ENCODE assay signal across 9 mouse cellular contexts in genomic region chr2:74658024-74658666, GRCm38 (mm10). TPM values are rescaled to one million over a fixed set of nuclear protein-coding genes. Genes with fewer than 3 reads are reported as not detected.
A peak's percentile ranks its signal among the peaks of the same experiment; 100 is the strongest.
DNase-seq lines count a peak whose midpoint lies in the region; ATAC-seq and TF ChIP-seq lines count a peak whose summit lies in the region.
"Had no signal": no experiment of that assay in that cellular context is flagged by ENCODE, and none has a peak within 500 bp of the region (broad histone marks: within the 10 kb centered on the region; RNA-seq: fewer than 3 reads in every experiment).

No protein-coding gene starts in this region.

- H3K36me3 ChIP-seq in lung, embryonic 14.5 days (ENCODE audit: insufficient read depth): no peaks in the 10 kb centered on the region
- no peaks in the 10 kb centered on the region for H3K36me3 ChIP-seq in intestine, embryonic 16.5 days (ENCODE audit: control insufficient read depth, insufficient read depth, low read length)
- no peaks in the 10 kb centered on the region for H3K36me3 ChIP-seq in neural tube, embryonic 12.5 days

- H3K4me3 ChIP-seq in lung, embryonic 14.5 days (ENCODE audit: low read depth, low read length): peak overlapping the region; percentile 5; the same call in 1 of the 2 replicates
- peak overlapping the region; percentile 13; the same call in 1 of the 2 replicates for H3K4me3 ChIP-seq in intestine, embryonic 16.5 days (ENCODE audit: low read length)
- H3K4me3 ChIP-seq in neural tube, embryonic 12.5 days: peak overlapping the region; percentile 20

- 2% methylated on average over 15 of the region's 15 CpGs for WGBS in lung, embryonic 14.5 days
- 2% methylated on average over 15 of the region's 15 CpGs for WGBS in intestine, embryonic 16.5 days
- under 1% methylated on average over 15 of the region's 15 CpGs for WGBS in neural tube, embryonic 12.5 days

- H3K9me3 ChIP-seq in lung, embryonic 14.5 days (ENCODE audit: low read depth, low read length): no peaks in the 10 kb centered on the region
- no peaks in the 10 kb centered on the region for H3K9me3 ChIP-seq in intestine, embryonic 16.5 days (ENCODE audit: control insufficient read depth, low read length)
- H3K9me3 ChIP-seq in neural tube, embryonic 12.5 days: no peaks in the 10 kb centered on the region

- ATAC-seq in lung, embryonic 14.5 days (ENCODE audit: insufficient read depth): no peak
- ATAC-seq in intestine, embryonic 16.5 days: no peak
- no peak for ATAC-seq in neural tube, embryonic 12.5 days (ENCODE audit: low FRiP score, low read depth)
- ATAC-seq in monocyte, adult 5-6 weeks (replicated peaks; ENCODE audit: insufficient number of reproducible peaks, low FRiP score, low TSS enrichment, poor library complexity, severe bottlenecking): no peak
- no peak for ATAC-seq in activated CD4-positive, CD25-positive, alpha-beta regulatory T cell, adult 4 months

- H3K4me2 ChIP-seq in lung, embryonic 14.5 days: peak overlapping the region; percentile 2; the same call in 1 of the 2 replicates
- H3K4me2 ChIP-seq in intestine, embryonic 16.5 days (ENCODE audit: low read depth, low read length): 0 out of 2 replicates have a peak overlapping the region, but pooled peaks have one; percentile 7
- peak overlapping the region; percentile 35 for H3K4me2 ChIP-seq in neural tube, embryonic 12.5 days (replicated peaks)

- no peak overlapping the region for H3K27ac ChIP-seq in lung, embryonic 14.5 days (ENCODE audit: low read depth)
- no peak overlapping the region for H3K27ac ChIP-seq in intestine, embryonic 16.5 days (ENCODE audit: low read length)
- H3K27ac ChIP-seq in neural tube, embryonic 12.5 days: no peak overlapping the region

- TF ChIP-seq CTCF in lung, embryonic 14.5 days (IDR thresholded peaks at IDR 0.05; ENCODE audit: low read depth): no peak

- peak; percentile 16 to 48 for DNase-seq in cerebellum, postnatal 10 days
- no peak for DNase-seq in cerebellum, adult 11-12 months
- no peak for DNase-seq in lung, embryonic 14.5 days
- no peak for DNase-seq in lung, postnatal 10 days

- H3K9ac ChIP-seq in lung, embryonic 14.5 days: no peak overlapping the region
- no peak overlapping the region for H3K9ac ChIP-seq in intestine, embryonic 16.5 days (ENCODE audit: low read depth, low read length)
- H3K9ac ChIP-seq in neural tube, embryonic 12.5 days: peak overlapping the region; percentile 35

- peaks cover 95% of the 10 kb centered on the region for H3K27me3 ChIP-seq in lung, embryonic 14.5 days (ENCODE audit: insufficient read depth, low read length)
- H3K27me3 ChIP-seq in intestine, embryonic 16.5 days (replicated peaks; ENCODE audit: control insufficient read depth, insufficient read depth, low read length): peaks cover 66% of the 10 kb centered on the region
- H3K27me3 ChIP-seq in neural tube, embryonic 12.5 days (replicated peaks): peaks cover 92% of the 10 kb centered on the region

- no peaks in the 10 kb centered on the region for H3K4me1 ChIP-seq in lung, embryonic 14.5 days (ENCODE audit: insufficient read depth)
- no peaks in the 10 kb centered on the region; the same call in 1 of the 2 replicates for H3K4me1 ChIP-seq in intestine, embryonic 16.5 days (ENCODE audit: control insufficient read depth, insufficient read depth, low read length)
- H3K4me1 ChIP-seq in neural tube, embryonic 12.5 days: peaks cover 20% of the 10 kb centered on the region

RNA-seq across cellular contexts. Expression of gene Evx2, which starts 1.2 kb away (rescaled TPM):
- not detected in 2 replicates for polyA plus RNA-seq in lung, embryonic 14.5 days (2014; fragmentation: Nextera tagmentation; extraction: Ambion mirVana)
- polyA plus RNA-seq in intestine, embryonic 16.5 days (2015; fragmentation: Nextera tagmentation; extraction: Ambion mirVana): 0.05 TPM in 1 of 2 replicates, not detected in the other
- 1.1 and 1.2 TPM in 2 replicates for polyA plus RNA-seq in neural tube, embryonic 12.5 days (2016; fragmentation: Nextera tagmentation; extraction: Ambion mirVana)
- total RNA-seq in monocyte, adult 5-6 weeks (2017): not detected in 3 replicates
- polyA plus RNA-seq in activated CD4-positive, CD25-positive, alpha-beta regulatory T cell, adult 4 months (2017; shearing (Covaris generic)): not detected
- total RNA-seq: layer of hippocampus, postnatal 10 days had no signal

RNA-seq across cellular contexts. Expression of gene Hoxd13, which starts 10.0 kb away (rescaled TPM):
- polyA plus RNA-seq in lung, embryonic 14.5 days (2014; fragmentation: Nextera tagmentation; extraction: Ambion mirVana): not detected in 2 replicates
- polyA plus RNA-seq in intestine, embryonic 16.5 days (2015; fragmentation: Nextera tagmentation; extraction: Ambion mirVana): 0.18 and 0.32 TPM in 2 replicates
- polyA plus RNA-seq in neural tube, embryonic 12.5 days (2016; fragmentation: Nextera tagmentation; extraction: Ambion mirVana): 0.57 and 2.5 TPM in 2 replicates
- total RNA-seq in monocyte, adult 5-6 weeks (2017): not detected in 3 replicates
- polyA plus RNA-seq in activated CD4-positive, CD25-positive, alpha-beta regulatory T cell, adult 4 months (2017; shearing (Covaris generic)): not detected
- total RNA-seq: layer of hippocampus, postnatal 10 days had no signal

RNA-seq across cellular contexts. Expression of gene Hoxd12, which starts 16.7 kb away (rescaled TPM):
- not detected in 2 replicates for polyA plus RNA-seq in lung, embryonic 14.5 days (2014; fragmentation: Nextera tagmentation; extraction: Ambion mirVana)
- 0.32 and 0.60 TPM in 2 replicates for polyA plus RNA-seq in intestine, embryonic 16.5 days (2015; fragmentation: Nextera tagmentation; extraction: Ambion mirVana)
- polyA plus RNA-seq in neural tube, embryonic 12.5 days (2016; fragmentation: Nextera tagmentation; extraction: Ambion mirVana): 4.1 and 8.0 TPM in 2 replicates
- not detected in 3 replicates for total RNA-seq in monocyte, adult 5-6 weeks (2017)
- not detected for polyA plus RNA-seq in activated CD4-positive, CD25-positive, alpha-beta regulatory T cell, adult 4 months (2017; shearing (Covaris generic))
- total RNA-seq: layer of hippocampus, postnatal 10 days had no signal

RNA-seq across cellular contexts. Expression of gene Hoxd11, which starts 21.2 kb away (rescaled TPM):
- polyA plus RNA-seq in lung, embryonic 14.5 days (2014; fragmentation: Nextera tagmentation; extraction: Ambion mirVana): not detected in 2 replicates
- 0.69 and 1.1 TPM in 2 replicates for polyA plus RNA-seq in intestine, embryonic 16.5 days (2015; fragmentation: Nextera tagmentation; extraction: Ambion mirVana)
- 19.1 and 25.2 TPM in 2 replicates for polyA plus RNA-seq in neural tube, embryonic 12.5 days (2016; fragmentation: Nextera tagmentation; extraction: Ambion mirVana)
- not detected in 3 replicates for total RNA-seq in monocyte, adult 5-6 weeks (2017)
- not detected for polyA plus RNA-seq in activated CD4-positive, CD25-positive, alpha-beta regulatory T cell, adult 4 months (2017; shearing (Covaris generic))
- total RNA-seq: layer of hippocampus, postnatal 10 days had no signal

RNA-seq across cellular contexts. Expression of gene Hoxd10, which starts 33.6 kb away (rescaled TPM):
- 0.14 TPM in 1 of 2 replicates, not detected in the other for polyA plus RNA-seq in lung, embryonic 14.5 days (2014; fragmentation: Nextera tagmentation; extraction: Ambion mirVana)
- 3.7 and 4.4 TPM in 2 replicates for polyA plus RNA-seq in intestine, embryonic 16.5 days (2015; fragmentation: Nextera tagmentation; extraction: Ambion mirVana)
- 48.9 and 49.0 TPM in 2 replicates for polyA plus RNA-seq in neural tube, embryonic 12.5 days (2016; fragmentation: Nextera tagmentation; extraction: Ambion mirVana)
- not detected in 3 replicates for total RNA-seq in monocyte, adult 5-6 weeks (2017)
- not detected for polyA plus RNA-seq in activated CD4-positive, CD25-positive, alpha-beta regulatory T cell, adult 4 months (2017; shearing (Covaris generic))
- total RNA-seq: layer of hippocampus, postnatal 10 days had no signal

Comparison
In these comparisons a context has a peak if more than half of its experiments do, and no peak if none do; other contexts are left out.
1. DNase-seq: peak in cerebellum, postnatal 10 days (2 of 2); none in cerebellum, adult 11-12 months (single experiment), lung, embryonic 14.5 days (single experiment) and lung, postnatal 10 days (single experiment).
2. Peak in every context shown above with its lines, with median percentiles within 50 percentile points of each other: H3K4me2 ChIP-seq and H3K4me3 ChIP-seq.